Comparison of ENCODE assay signal across 8 mouse cellular contexts in the genomic region with DNA sequence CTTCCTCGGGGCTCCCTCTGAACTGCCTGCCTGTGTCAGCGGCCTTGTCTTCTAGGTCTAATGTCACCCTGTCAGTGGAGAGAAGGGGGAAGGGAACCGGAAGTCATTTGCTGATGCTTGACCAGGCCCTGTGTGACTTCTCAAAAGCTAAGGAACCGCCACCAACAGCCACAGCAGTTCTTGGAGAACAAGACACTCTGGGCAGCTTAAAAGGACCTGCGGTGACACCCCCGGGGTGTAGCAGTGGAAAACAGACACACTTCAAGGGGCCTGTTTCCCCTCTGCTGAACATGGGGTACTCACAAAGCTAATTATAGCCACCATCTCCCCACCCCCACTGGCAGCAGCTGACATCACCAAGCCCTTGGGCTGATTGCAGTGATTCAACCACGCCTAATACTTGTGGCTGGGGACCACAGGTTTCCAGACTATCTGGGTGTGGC. TPM values are rescaled to one million over a fixed set of nuclear protein-coding genes. Genes with fewer than 3 reads are reported as not detected.
DNase-seq lines count a peak whose midpoint lies in the region; ATAC-seq and TF ChIP-seq lines count a peak whose summit lies in the region.

No protein-coding gene starts in this region.

- no peak overlapping the region for H3K9ac ChIP-seq in ES-Bruce4 (ENCODE audit: low read depth, poor library complexity, severe bottlenecking)
- no peak overlapping the region for H3K9ac ChIP-seq in stomach, postnatal 0 days (ENCODE audit: low read length)

- H3K9me3 ChIP-seq in ES-Bruce4 (replicated peaks; ENCODE audit: control insufficient read depth, insufficient read depth, low read length, poor library complexity, severe bottlenecking), result no peaks in the 10 kb centered on the region
- no peaks in the 10 kb centered on the region for H3K9me3 ChIP-seq in stomach, postnatal 0 days (ENCODE audit: control insufficient read depth, low read length)

- no peak overlapping the region for H3K4me3 ChIP-seq in ES-Bruce4 (ENCODE audit: low read depth, low read length)
- no peak overlapping the region for H3K4me3 ChIP-seq in stomach, postnatal 0 days (ENCODE audit: low read depth, low read length)

- no peaks in the 10 kb centered on the region for H3K4me1 ChIP-seq in ES-Bruce4 (ENCODE audit: control insufficient read depth, insufficient read depth, low read length)
- no peaks in the 10 kb centered on the region for H3K4me1 ChIP-seq in stomach, postnatal 0 days (replicated peaks; ENCODE audit: control insufficient read depth, insufficient read depth)

- H3K27me3 ChIP-seq in ES-Bruce4 (ENCODE audit: control insufficient read depth, insufficient read depth, low read length, poor library complexity, severe bottlenecking), result no peaks in the 10 kb centered on the region
- no peaks in the 10 kb centered on the region for H3K27me3 ChIP-seq in stomach, postnatal 0 days (ENCODE audit: control insufficient read depth, insufficient read depth, low read length)

- ATAC-seq in hematopoietic stem cell, adult 5-6 weeks (replicated peaks in 1 of 2; ENCODE audit: insufficient read depth in 1 of 2, low FRiP score in 2 of 2, low TSS enrichment in 1 of 2, low read depth in 1 of 2, poor library complexity in 2 of 2, severe bottlenecking in 2 of 2), result peak; percentile 39 to 55; a peak in 3 of 4 replicates
- ATAC-seq in monocyte, adult 5-6 weeks (replicated peaks; ENCODE audit: insufficient number of reproducible peaks, low FRiP score, low TSS enrichment, poor library complexity, severe bottlenecking), result peak; percentile 84
- no peak for ATAC-seq in stomach, postnatal 0 days (ENCODE audit: low FRiP score, low TSS enrichment)

- peak; percentile 52 for DNase-seq in 3T3-L1 (ENCODE audit: low read depth, low spot score)
- no peak for DNase-seq in frontal cortex, postnatal 14 days (ENCODE audit: low spot score in 2 of 2)
- no peak for DNase-seq in cerebellum, adult 11-12 months
- no peak for DNase-seq in right cerebral cortex, postnatal 25 days
- no peak for DNase-seq in stomach, postnatal 0 days (ENCODE audit: low spot score)

- no peak for TF ChIP-seq CTCF in ES-Bruce4 (IDR thresholded peaks at IDR 0.05; ENCODE audit: low read depth, low read length)
- no peak for TF ChIP-seq CTCF in stomach, postnatal 0 days (IDR thresholded peaks at IDR 0.05; ENCODE audit: low read depth)

- TF ChIP-seq POLR2A in ES-Bruce4 (IDR thresholded peaks at IDR 0.05; ENCODE audit: insufficient read depth, low read length), result no peak

- TF ChIP-seq EP300 in ES-Bruce4 (IDR thresholded peaks at IDR 0.05; ENCODE audit: insufficient read depth, low read depth, low read length), result peak; percentile 52; the same call in 1 of the 2 replicates
- TF ChIP-seq EP300 in stomach, postnatal 0 days (optimal IDR thresholded peaks at IDR 0.05), result no peak

- no peak overlapping the region for H3K27ac ChIP-seq in ES-Bruce4 (ENCODE audit: insufficient read depth, low read length)
- no peak overlapping the region for H3K27ac ChIP-seq in stomach, postnatal 0 days (replicated peaks)

- H3K36me3 ChIP-seq in ES-Bruce4 (ENCODE audit: control insufficient read depth, insufficient read depth, low read length, poor library complexity, severe bottlenecking), result no peaks in the 10 kb centered on the region
- no peaks in the 10 kb centered on the region for H3K36me3 ChIP-seq in stomach, postnatal 0 days (ENCODE audit: control insufficient read depth, insufficient read depth, low read length)

- no peak overlapping the region for H3K4me2 ChIP-seq in stomach, postnatal 0 days (replicated peaks; ENCODE audit: low read depth)

- WGBS in stomach, postnatal 0 days, result 59% methylated on average over 7 of the region's 7 CpGs

RNA-seq across cellular contexts. Expression of a gene that starts 56.3 kb away (rescaled TPM):
- 2.9 and 3.0 TPM in 2 replicates for polyA plus RNA-seq in ES-Bruce4 (2011; ENCODE audit: insufficient read depth, insufficient read length, low read depth, missing spikeins)
- total RNA-seq in hematopoietic stem cell, adult 5-6 weeks (2017), result 9.6 and 13.3 TPM in 2 replicates
- 13.4 to 29.4 TPM (median 21.3 TPM) in 3 replicates for total RNA-seq in monocyte, adult 5-6 weeks (2017)
- 1.4 and 1.7 TPM in 2 replicates for polyA plus RNA-seq in stomach, postnatal 0 days (2015; fragmentation: Nextera tagmentation; extraction: Ambion mirVana)
